Comparison of ENCODE assay signal across 18 mouse cellular contexts in genomic region chr16:30554109-30554508, GRCm38 (mm10).
"Had no signal": no experiment of that assay in that cellular context is flagged by ENCODE, and none has a peak within 500 bp of the region (broad histone marks: within the 10 kb centered on the region; RNA-seq: fewer than 3 reads in every experiment).

No protein-coding gene starts in this region.

- DNase-seq: lung, adult 18-20 months; lung, postnatal 10 days; lung, postnatal 4 days; midbrain, embryonic 14.5 days; retina, postnatal 1 day; right cerebral cortex, adult 18-20 months; right cerebral cortex, postnatal 25 days; right cerebral cortex, postnatal 4 days; spleen, adult 18-20 months; thymus, adult 18-20 months; thymus, postnatal 14 days; thymus, postnatal 36 days had no signal

- H3K4me3 ChIP-seq: midbrain, embryonic 10.5 days; myocyte; neural tube, embryonic 13.5 days; neural tube, embryonic 15.5 days had no signal

- H3K27ac ChIP-seq: midbrain, embryonic 10.5 days had no signal

- H3K9ac ChIP-seq: lung, embryonic 14.5 days; neural tube, embryonic 13.5 days; neural tube, embryonic 15.5 days had no signal

- ATAC-seq: midbrain, embryonic 16.5 days had no signal

- H3K4me2 ChIP-seq: lung, embryonic 14.5 days; neural tube, embryonic 13.5 days; neural tube, embryonic 15.5 days had no signal

- H3K27me3 ChIP-seq: neural tube, embryonic 13.5 days; neural tube, embryonic 15.5 days had no signal
